Mouse (Mus musculus): Measurements from ENCODE around the gene 1300017J02Rik.
"Not testable (repeated sequence)": the region's sequence is repeated elsewhere in the genome, so short reads cannot be mapped to it uniquely, and the experiment has no call there.

Gene 1300017J02Rik

DNA sequence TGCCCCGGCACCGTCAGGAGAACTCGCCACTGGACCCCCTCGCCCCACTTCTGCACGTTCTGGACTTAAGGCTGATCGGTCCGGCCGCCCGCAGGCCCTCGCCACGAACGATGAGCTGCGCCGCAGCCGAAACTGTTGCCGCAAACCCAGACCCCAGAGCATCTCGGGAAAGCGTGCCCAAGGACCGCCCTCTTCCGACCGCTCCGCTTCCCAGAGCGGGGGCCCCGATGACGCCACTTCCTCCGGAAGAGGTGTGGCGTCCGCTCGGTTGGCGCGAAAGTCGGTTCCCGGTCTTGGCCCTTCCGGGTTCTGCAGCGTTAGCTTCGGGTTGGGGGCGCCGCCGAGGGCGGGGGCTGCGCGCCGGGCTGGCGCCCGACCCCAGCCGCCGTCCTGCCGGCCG is at the start of gene 1300017J02Rik, which contains the start of gene Topbp1:
1300017J02Rik (minus strand) TSS at position 156 of the 400 bp plus-strand sequence.
Topbp1 (plus strand) TSS at position 289 of the 400 bp plus-strand sequence.
- DNase-seq (ENCODE audit: low spot score) = peak; percentile 86

DNA sequence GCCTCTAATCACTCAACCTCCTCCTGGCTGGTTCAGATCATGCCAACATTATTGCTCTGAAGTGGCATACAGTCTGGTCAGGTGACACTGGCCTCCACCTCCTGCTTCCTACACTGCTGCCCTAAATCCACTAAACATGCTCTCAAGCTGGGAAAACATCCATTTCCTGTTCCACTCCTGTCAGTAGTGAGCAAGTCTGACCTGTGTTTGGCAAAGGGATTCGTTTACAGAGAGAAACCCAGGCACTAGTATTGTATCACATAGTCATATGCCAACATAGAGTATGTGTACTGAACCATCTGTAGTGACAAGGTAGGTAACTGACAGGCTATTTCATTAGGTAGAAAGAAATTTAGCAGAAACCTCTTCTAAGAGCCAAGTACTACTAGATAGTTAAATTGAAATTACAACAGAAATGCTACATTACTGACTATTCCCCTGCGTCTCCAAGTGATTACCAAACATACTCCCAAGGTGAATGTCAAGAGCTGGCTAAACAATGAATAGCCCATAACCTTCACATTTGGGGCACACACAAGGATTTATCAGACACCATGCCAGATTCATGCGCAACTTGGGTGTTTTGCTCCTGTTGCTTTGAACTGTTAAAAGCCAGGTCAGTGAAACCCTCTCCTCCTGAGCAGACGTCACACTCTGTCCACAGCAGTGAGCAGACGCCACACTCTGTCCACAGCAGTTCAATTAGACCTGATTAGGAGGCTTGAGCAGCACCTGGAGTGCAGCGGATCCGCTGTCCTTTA is 48.8 kb upstream of the 1300017J02Rik start:
- not testable (repeated sequence) for DNase-seq (ENCODE audit: low spot score)

DNA sequence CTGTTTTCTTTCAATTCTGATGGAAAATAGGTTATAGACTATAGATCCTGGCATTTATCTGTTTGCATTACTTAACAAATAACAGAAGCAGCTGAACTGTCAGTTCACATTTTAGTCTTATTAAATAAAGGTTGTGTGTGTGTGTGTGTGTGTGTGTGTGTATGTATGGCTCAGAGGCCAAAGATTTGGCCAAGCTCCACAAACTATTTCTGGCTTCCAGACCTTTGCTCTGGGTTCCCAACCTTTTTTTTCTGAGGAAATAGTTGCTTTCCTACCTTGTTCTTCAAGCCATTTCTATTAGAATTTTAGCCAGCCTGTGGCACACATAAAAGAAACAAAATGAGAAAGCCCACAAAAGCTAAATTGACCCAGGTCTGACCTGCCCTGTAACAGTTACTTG is 43.9 kb upstream of the 1300017J02Rik start:
- DNase-seq (ENCODE audit: low spot score) = no peak

DNA sequence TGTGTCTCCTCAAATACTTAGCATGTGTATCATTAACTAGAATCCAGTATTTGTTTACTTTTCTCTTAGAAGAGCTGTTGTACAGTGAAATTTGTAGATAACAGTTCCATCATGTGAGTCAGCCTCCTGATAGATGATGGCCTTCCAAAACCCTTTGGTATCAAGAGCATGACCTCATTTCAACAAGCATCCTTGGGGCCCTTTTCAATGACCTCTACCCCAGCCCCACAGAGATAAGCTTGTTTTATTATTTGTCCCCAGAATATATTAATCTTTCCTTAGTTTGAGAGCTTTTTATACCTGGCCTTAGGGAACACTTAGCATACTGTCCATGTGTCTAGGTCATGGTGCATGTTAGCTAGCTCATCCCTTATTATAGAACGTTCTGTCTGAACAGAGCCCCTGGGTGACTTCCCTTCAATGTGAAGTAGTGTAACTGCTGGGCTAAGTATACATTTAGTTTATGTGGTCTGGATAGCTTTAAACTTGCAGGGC is 43.2 kb upstream of the 1300017J02Rik start:
- DNase-seq (ENCODE audit: low spot score) = no peak

DNA sequence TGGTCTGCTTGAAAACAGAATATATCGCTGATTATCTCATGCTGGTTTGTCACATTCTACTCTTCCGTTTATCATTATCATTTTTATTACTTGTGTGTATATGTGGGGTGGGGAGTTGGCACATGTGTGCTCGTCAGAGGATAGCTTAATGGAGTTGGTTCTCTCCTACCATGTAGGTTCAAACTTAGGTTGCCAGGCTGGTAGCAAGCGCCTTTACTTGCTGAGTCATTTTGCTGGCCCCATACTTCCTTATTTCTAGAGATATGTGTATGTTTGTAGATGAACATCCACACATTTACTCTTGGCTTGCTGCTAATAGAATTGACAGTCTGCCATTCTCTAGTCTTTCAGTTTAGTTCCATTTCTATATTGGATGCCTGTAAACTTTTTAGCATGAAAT is 42.2 kb upstream of the 1300017J02Rik start:
- DNase-seq (ENCODE audit: low spot score) = no peak

DNA sequence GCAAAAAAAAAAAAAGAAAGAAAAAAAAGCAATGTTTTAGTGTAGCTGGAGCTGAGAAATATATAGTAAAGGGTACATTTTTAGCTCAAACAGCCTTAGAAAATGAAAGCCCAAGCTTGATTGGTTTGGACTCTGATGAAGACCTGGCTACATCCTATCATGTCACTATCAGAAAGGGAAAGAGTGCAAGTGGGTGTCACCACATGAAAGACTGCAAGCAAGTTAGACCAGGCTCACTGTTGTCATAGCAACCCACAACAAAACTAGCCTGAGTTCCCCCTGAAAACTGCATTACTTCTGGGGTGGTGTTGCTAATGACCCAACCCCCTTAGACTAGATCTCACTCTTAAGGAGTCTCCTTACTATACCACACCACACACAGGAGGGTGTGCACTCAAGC is 32.0 kb upstream of the 1300017J02Rik start:
- no peak for DNase-seq (ENCODE audit: low spot score)

DNA sequence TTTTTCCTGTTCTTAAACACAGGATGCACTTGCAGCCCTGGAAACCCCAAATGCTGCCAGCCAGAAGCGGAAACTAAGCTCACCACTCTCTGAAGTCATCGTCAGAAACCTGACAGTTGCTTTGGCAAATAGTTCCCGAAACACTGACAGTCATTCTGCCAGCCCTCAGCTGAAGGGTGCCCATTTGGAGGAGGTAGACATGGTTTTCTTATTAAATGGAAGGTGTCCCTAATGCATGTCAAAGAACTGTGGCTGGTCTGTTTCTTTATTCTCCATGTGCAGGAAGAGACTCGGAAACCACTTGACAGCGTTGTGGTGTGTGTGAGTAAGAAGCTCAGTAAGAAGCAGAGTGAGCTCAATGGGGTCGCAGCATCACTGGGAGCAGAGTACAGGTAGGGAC is 27.8 kb upstream of the 1300017J02Rik start:
- DNase-seq (ENCODE audit: low spot score) = no peak

DNA sequence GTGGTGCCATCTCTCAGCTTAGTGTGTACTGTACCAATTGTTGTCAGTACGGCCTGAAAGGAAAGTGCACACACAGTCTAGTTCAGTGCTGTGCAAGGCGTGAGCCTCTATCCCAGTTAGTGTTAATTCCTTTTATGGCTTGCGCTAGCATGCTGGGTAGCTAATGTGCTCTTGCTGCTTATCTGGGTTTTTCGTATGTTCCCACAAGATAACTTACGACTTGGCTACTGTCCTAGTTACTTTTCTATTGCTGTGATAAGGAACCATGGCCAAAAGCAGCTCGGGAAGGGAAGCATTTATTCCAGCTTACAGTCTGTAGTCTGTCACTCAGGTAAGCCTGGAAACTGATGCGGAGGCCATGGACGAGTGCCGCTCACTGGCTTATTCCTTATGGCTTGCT is 21.6 kb upstream of the 1300017J02Rik start:
- DNase-seq (ENCODE audit: low spot score) = no peak

DNA sequence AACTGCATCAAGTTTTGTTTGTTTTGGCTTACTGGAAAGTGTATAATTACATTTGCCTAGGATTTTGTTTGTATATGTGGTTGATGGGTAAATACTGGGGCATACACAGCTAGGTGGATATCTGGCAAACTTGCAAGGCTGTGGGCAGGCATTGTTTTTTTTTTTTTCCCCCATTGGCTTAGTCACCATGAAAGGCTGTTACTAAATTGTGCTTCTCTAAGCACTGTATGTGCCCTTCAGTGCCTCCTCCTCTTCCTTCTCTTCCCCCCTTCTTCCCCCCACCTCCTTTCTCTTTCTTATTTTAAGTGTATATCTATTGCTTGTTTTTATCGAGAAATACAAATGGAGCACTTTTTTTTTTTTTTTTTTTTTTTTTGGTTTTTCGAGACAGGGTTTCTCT is 19.8 kb upstream of the 1300017J02Rik start:
- no peak for DNase-seq (ENCODE audit: low spot score)

DNA sequence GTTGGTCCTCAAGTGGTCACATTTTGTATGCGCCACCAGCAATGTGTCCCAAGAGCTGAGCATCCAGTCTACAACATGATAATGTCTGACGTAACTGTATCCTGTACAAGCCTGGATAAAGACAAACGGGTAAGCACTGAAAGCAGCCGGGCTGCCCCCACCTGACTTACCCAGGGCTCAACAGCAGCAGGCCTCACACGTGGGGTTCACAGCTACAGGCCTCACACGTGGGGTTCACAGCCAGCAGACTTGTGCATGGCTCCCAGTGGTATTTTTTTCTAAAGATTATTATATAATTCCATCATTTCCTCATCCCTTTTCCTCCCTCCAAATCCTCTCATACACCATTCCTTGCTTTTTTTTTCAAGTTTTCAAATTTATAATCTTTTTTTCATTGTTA is 5.0 kb upstream of the 1300017J02Rik start:
- no peak for DNase-seq (ENCODE audit: low spot score)

DNA sequence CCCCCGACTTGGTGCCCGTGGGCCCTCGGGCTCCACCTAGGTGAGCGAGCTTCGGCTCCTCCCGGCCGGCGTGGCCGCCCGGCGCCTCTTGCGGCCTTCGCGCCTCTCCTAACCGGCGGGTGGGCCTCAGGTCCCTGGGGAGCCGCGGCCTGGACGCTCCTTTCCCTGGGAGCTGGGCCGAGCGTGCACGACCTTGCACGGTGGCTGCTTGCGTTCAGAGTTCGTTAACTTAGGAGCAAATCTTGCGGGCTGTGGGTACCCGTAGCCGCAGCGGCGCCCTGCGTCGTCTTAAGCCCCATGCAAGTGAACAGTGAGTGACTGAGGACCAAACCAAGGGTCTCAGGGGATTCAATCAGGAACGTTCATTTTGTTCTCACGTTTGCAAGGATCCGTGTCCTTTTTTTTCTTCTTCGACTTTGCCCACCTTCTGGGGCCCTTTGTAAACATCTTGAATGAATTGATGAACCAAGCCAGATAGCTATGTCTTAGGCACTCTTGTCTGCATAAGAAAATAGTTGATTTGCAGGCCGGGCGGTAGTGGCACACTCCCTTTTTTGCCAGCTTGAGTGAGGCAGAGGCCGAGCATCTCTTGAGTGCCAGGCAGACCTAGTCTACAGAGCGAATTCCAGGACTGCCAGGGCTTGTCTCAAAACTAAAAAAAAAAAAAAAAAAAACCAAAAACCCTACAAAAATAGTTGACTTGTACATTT is 605 bp upstream of the 1300017J02Rik start:
- DNase-seq (ENCODE audit: low spot score) = no peak

DNA sequence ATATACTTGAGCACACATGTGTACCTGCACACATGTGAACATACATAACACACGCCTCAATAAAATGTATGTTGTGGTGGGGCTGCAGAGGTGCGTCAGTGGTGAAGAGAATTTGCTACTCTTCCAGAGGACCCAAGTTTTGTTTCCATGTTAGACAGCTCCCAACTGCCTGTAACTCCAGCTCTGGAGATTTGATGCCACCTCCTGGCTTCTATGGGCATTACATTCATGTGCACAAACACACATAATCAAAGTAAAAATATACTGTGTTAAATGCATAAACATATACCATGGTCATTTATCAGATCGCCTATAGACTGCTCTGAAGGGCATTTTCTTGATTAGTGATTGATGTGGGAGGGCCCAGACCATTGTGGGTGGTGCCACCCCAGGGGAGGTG is 2.2 kb downstream of the 1300017J02Rik start:
- DNase-seq (ENCODE audit: low spot score) = peak; percentile 58

DNA sequence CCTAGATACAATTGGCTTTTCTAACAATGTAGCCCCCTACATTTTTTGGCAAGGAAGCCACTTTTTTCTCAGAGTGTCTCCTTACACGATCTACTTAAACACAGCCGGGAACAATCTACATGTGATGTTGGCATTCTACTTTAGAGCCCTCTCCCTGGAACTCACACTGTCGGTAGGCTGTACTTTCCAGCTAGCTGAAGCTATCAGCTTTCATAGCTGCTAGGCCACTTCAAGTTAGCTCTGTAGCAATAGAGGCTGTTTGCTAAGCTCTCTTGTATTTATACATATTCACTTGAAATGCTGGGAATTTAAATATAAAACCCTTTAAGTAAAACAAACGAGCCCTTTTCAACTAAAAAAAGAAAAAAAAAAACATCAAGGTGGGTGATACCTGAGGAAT is 2.6 kb downstream of the 1300017J02Rik start:
- no peak for DNase-seq (ENCODE audit: low spot score)

DNA sequence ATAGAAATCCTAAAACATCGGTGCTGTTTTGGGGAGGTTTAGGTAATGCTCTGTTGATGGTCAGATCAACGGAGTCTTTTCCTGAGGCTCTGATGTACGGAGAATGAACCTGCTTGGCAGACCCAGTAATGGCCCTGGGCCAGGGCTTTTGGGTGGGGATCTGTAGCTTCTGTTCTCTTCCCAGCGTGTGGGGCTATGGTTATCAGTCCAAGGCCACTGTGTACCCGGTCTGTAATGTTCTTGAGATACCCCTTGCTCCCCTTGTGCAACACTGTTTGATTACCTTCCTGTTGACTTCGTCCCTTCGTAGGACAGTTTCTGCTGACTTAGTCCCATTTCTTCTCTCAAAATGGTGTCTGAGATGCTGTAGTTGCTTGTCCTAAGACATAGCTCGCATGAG is 3.8 kb downstream of the 1300017J02Rik start:
- DNase-seq (ENCODE audit: low spot score) = no peak

DNA sequence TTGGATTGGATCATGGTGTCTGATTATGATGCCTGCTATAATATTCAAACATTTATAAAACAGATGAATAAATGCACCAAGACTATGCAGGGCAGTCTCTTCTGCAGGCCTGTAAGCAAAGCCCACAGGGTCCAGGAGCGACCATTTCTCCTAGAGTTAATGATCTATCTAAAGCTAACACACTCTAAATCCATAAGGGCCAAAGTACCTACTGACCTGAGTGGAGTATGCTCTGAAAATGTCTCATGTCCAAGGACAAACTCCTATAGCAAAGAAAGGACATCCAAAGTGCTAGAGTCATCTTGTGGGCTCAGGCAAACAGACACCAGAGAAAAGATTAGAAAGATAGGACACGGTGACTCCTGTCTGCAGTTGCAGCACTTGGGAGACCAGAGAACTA is 10.4 kb downstream of the 1300017J02Rik start:
- DNase-seq (ENCODE audit: low spot score) = no peak

DNA sequence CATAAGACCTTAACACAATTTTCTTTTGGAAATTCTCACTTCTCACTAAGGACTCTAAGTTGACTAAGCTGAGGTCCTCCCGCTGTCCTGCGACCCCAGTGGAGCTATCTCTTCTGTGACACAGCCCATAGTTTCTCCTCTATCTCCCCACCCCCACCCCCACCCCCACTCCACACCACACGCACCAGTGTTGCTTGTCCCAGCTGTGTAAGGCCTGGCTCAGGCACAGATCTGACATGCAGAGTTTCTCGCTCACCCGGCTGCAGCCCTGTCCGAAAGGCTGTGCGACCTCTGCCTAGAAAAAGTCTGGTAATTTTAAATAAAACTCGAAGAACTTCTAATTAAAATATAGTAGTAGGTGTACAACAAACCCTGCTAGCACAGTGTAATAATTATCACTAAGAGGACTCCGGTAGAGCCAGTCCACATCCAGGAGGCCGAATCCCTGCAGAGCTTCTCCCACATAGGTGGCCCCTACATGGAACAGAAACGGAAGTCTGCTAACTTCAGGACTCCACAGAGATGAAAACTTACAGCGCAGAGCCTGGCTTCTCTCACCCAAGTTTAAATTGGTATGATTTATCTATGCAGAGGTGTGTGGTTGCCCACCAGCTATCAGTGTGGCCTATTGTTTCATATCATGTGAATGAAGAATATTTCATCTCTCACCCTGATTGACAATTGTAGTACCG is 16.2 kb downstream of the 1300017J02Rik start:
- DNase-seq (ENCODE audit: low spot score) = no peak

DNA sequence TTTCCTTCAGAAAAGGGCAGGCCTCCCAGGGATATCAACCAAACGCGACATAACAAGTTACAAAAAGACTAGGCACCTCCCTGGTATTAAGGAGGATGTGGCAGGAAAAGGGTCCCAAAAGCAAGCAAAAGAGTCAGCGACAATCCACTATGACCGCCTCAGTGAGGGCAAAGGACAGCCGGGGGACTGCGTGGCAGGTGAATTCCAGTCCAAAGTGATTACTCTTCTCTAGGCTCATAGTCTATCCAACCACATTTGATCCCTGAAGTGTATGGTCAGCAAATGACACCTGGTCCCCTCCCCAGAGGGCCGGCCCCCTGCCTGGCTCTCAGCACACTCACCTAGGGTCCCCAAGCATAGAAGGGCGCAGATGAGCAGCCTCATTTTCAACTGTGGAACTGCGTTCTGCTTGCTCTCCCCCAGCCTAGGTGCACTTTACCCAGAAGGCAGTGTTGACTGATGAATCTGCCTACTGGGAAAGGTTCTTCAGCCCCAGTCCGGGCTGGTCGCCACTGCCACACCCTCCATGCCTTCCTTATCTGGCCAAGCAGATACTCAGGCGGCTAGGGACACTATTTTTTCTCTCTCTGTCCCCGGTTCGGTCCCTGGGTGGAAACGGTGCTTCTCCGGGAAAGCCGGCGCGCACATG is 16.9 kb downstream of the 1300017J02Rik start:
- DNase-seq (ENCODE audit: low spot score) = peak; percentile 72

DNA sequence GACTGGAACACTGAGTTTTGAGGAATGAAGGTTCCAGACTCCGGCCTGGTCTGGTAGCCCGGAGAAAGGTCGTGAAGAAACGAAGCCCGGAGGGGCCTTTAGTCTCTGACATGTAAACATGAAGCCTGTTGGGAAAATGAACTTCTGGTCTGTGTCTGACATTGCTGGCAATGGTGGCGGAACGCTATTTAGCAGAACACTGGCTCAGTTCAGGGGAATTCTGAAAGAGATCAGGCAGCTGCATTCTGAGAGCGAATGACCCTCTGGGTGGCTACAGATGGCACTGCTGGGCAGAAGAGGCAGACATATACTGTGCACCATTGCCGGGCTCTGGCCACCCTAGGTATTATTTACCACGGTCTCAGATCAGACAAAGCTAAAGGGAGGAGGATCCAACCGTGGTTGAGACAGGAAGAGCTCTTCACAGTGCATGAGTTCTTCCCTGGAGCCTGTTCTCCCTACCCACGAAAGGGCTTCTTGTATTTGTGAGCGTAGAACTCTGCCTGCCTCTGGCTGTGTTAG is 17.9 kb downstream of the 1300017J02Rik start:
- no peak for DNase-seq (ENCODE audit: low spot score)

DNA sequence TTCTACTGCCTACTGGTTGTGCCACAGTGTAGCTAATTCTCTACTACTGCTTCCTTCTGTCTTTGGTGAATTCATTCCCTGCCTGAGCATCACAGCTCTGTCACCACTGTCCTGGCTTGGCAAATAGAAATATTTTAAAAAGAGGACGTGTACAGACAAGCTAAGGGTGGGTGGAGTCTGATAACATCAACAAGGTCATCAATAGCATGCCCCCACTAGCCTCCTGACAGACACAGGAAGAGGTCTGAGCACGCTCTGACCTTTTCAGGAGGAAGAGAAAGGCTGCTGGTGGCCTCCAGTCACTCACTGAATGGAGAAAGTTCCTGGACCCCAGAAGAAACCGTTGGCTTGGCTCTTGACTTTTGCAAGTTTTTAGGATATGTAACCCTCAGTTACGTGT is 18.5 kb downstream of the 1300017J02Rik start:
- DNase-seq (ENCODE audit: low spot score) = no peak

DNA sequence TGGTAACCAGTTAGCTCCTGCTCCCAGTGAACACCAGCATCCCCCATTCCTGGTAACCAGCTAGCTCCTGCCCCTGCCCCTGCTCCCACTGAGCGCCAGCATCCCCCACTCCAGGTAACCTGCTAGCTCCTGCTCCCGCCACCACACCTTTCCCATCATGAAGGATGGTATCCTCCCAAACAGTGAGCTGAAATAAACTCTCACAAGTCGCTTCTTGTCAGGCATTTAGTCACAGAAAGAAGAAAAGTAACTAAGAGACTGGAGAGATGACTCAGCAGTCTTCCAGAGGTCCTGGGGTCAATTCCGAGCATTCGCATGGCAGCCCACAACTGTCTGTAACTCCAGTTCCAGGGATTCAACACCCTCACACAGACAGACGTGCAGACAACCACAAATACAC is 28.0 kb downstream of the 1300017J02Rik start:
- DNase-seq (ENCODE audit: low spot score) = no peak

DNA sequence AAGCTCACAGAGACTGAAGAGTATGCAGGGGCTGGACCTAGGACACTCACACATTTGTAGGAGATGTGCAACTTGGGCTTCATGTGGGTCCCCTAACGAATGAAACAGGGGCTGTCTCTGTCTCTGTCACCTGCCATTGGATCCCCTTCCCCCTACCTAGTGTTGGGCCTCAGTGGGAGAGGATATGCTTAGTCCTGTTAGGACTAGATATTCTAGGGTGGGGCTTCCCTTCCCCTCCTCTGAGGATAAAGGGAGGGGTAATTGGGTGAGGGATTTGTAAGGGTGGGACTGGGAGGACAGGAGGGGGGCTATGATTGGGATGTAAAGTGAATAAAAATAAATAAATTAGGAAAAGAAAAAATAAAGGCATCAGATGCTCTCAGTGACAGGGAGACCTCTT is 29.2 kb downstream of the 1300017J02Rik start:
- no peak for DNase-seq (ENCODE audit: low spot score)

DNA sequence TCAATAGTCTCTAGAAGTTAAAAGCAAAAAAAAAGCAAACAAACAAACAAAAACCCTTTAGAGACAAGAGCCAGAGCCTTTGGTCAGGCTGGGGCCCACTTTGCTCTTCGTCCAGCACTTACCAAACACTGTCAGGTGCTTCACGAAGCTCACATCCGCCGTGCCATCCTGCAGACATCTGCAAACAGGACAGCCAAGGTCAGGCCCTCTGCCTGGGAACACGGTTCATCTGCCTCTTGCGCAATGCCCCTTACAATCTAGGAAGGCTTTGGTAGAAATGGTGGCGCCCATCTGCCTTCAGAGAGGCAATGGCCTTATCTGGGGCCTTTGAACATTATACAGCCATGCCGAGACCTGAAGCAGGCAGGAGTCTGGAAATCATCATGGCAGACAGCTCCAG is 30.1 kb downstream of the 1300017J02Rik start:
- DNase-seq (ENCODE audit: low spot score) = no peak

Measured in spleen, adult 12 weeks (tissue).